Mouse (Mus musculus): ENCODE data around the gene Dusp15. TPM values are rescaled to one million over a fixed set of nuclear protein-coding genes. Genes with fewer than 3 reads are reported as not detected.

Dusp15 gene
- not detected in 2 replicates for polyA plus RNA-seq (2011; ENCODE audit: insufficient read depth, insufficient read length, low replicate concordance, missing spikeins)

DNA sequence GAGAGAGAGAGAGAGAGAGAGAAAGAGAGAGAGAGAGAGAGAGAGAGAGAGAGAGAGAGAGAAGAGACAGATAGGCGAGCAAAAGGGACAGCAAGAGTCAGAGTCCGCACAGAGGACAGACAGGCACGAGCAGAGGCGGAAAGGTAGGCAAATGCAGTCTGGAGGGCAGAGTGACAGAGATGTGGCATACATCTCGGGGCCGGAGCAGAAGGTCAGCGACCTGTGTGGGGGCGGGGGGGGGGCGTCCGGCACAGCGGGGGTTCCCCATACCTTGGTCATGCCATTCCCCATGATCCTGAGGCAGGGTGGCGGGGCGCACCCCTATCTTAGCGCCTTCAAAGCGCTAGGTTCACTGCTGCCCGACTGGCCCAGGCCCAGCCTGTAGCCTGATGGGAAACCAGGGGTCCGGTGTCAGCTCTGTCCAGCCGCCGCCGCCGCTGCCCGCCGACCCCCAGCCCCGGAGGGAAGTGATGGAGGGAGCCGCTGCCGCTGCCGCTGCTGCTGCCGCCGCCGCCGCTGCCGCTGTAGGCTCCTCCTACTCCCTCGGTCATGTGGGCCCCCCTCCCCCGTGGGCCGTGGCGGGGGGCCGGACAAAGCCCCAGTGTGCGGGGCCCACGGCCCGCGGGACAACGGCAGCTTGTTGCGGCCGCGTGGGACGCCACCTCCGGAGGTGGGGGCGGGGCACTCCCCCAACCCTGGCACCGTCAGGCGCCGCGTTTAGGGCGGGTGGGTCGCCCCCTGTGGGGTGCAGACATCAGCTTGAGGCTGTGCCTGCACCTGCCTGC, at the start of gene Dusp15:
Gene Dusp15 (minus strand): TSS at position 634 of the 785 bp plus-strand sequence.
- WGBS: 2% methylated on average over 54 of the region's 54 CpGs
- Histone ChIP-seq H3K27ac (ENCODE audit: control insufficient read depth, insufficient read depth, low read depth, low read length, poor library complexity) (no peak within 1 kb of the TSS), H3K4me3 (replicated peaks; ENCODE audit: control insufficient read depth, low read depth, low read length) (no peak within 1 kb of the TSS), H3K4me1 (ENCODE audit: control insufficient read depth, insufficient read depth, low read length) (no peaks in the 10 kb centered on the region)
- TF ChIP-seq CTCF (IDR thresholded peaks at IDR 0.05; ENCODE audit: control insufficient read depth, insufficient read depth, low read length) (no peak), POLR2A (IDR thresholded peaks at IDR 0.05; ENCODE audit: borderline replicate concordance, control insufficient read depth, low read depth, low read length) (no peak)

DNA sequence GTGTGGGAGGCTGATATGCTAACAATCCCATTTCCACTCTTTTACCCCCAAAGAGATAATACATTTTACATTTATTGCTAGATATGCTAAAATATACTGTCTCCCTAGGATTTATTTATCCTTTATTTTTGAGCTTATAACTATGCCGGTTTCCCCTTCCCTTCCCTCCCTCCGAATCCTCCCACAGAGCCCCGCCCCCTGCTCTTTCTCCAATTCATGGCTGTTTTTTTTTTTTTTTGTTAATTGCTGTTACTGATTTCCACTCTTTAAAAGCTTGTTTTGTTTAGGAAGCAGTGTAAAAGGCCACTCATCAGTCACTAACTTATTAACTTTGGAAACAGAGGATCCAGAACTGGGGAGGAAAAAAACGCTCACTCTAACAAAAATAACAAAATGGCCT, 45.5 kb upstream of the Dusp15 start:
- Histone ChIP-seq H3K27ac (ENCODE audit: control insufficient read depth, insufficient read depth, low read depth, low read length, poor library complexity) (no peak overlapping the region), H3K4me3 (replicated peaks; ENCODE audit: control insufficient read depth, low read depth, low read length) (no peak overlapping the region), H3K4me1 (ENCODE audit: control insufficient read depth, insufficient read depth, low read length) (no peaks in the 10 kb centered on the region)
- WGBS: 73% methylated on average over 4 of the region's 4 CpGs
- TF ChIP-seq CTCF (IDR thresholded peaks at IDR 0.05; ENCODE audit: control insufficient read depth, insufficient read depth, low read length): no peak
- no peak for TF ChIP-seq POLR2A (IDR thresholded peaks at IDR 0.05; ENCODE audit: borderline replicate concordance, control insufficient read depth, low read depth, low read length)

DNA sequence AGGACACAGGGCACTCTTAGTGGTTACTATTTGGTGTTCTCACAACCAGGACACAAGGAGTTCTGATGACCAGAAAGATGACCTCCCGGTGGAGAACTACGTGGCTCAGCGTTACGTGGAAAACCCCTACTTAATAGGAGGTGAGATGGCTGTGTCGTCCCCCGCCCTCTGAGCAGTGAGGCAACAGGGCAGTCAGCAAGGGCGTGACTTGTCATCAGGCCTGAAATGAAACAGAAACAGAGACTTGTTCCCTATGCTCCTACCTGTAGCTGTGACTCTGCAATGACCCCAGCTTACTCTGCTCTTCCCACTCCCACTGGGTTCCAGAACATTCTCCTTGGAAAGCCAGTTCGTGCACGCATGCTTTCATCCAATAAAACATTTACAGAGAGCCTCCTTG, 40.0 kb upstream of the Dusp15 start:
- Histone ChIP-seq H3K4me3 (replicated peaks; ENCODE audit: control insufficient read depth, low read depth, low read length) (no peak overlapping the region), H3K4me1 (ENCODE audit: control insufficient read depth, insufficient read depth, low read length) (no peaks in the 10 kb centered on the region; the same call in 1 of the 2 replicates), H3K27ac (ENCODE audit: control insufficient read depth, insufficient read depth, low read depth, low read length, poor library complexity) (no peak overlapping the region)
- 81% methylated on average over 9 of the region's 9 CpGs for WGBS
- no peak for TF ChIP-seq CTCF (IDR thresholded peaks at IDR 0.05; ENCODE audit: control insufficient read depth, insufficient read depth, low read length)

DNA sequence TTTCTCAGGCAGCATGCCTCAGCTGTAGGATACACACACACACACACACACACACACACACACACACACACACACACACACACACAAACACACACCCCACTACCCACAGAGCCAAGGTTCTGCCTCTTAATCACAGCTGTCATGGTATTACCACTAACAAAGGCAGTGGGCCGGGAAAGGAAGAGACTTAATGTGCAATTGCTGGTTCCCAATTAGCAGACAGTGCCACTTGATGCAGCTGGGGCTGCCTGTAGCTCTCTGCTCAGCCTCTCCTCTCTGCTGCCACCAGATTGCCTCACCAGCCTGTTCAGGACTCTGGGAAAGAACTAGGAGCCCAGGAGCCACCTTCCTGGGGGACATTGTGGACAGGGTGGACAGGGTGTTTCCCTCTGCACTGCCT, 34.1 kb upstream of the Dusp15 start:
- WGBS: 9% methylated on average over 1 of the region's 1 CpGs
- Histone ChIP-seq H3K4me3 (replicated peaks; ENCODE audit: control insufficient read depth, low read depth, low read length) (no peak overlapping the region), H3K4me1 (ENCODE audit: control insufficient read depth, insufficient read depth, low read length) (no peaks in the 10 kb centered on the region; the same call in 1 of the 2 replicates), H3K27ac (ENCODE audit: control insufficient read depth, insufficient read depth, low read depth, low read length, poor library complexity) (no peak overlapping the region)
- TF ChIP-seq POLR2A (IDR thresholded peaks at IDR 0.05; ENCODE audit: borderline replicate concordance, control insufficient read depth, low read depth, low read length) (no peak), CTCF (IDR thresholded peaks at IDR 0.05; ENCODE audit: control insufficient read depth, insufficient read depth, low read length) (no peak)

DNA sequence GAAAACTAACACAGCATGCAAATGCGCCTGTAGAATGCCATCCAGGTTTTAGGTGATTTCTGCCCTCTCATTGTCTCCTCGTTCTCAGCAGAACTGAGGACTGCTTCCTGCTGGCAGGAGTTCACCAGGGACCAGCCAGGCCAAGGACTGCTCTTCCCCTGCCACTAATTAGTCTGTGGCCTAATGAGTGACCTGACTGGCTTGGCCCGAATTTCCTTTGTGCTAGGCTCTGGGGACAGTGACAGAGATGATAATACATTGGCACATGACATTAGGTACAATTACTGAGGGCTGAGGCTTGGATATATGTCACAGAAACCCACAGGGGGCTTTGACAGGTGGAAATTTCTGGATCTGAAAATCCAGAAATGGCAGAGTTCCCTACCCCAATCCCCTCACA, 25.5 kb upstream of the Dusp15 start:
- WGBS: 49% methylated on average over 3 of the region's 3 CpGs
- Histone ChIP-seq H3K4me3 (replicated peaks; ENCODE audit: control insufficient read depth, low read depth, low read length) (no peak overlapping the region), H3K27ac (ENCODE audit: control insufficient read depth, insufficient read depth, low read depth, low read length, poor library complexity) (no peak overlapping the region), H3K4me1 (ENCODE audit: control insufficient read depth, insufficient read depth, low read length) (no peaks in the 10 kb centered on the region)
- TF ChIP-seq POLR2A (IDR thresholded peaks at IDR 0.05; ENCODE audit: borderline replicate concordance, control insufficient read depth, low read depth, low read length) (no peak), CTCF (IDR thresholded peaks at IDR 0.05; ENCODE audit: control insufficient read depth, insufficient read depth, low read length) (no peak)

DNA sequence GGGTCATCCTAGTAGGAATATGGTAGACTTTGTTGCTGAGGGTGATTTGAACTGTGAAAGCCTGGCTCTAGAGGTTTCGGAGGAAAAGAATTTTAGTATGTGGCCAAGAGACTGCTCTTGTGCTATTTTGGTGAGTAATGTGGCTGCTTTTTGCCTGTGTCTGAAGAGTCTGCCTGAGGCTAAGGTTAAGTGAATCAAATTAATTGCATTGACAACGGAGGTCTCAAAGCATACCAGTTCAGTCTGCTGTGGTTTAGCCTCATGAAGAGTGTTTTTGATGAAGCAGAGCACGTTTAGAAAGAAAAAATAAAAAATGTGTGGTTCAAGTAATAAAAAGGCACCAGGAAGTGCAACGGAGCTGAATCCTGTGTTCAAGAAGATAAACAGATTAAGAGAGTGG, 14.1 kb upstream of the Dusp15 start:
- Histone ChIP-seq H3K27ac (ENCODE audit: control insufficient read depth, insufficient read depth, low read depth, low read length, poor library complexity) (no peak overlapping the region), H3K4me3 (replicated peaks; ENCODE audit: control insufficient read depth, low read depth, low read length) (no peak overlapping the region), H3K4me1 (ENCODE audit: control insufficient read depth, insufficient read depth, low read length) (no peaks in the 10 kb centered on the region; the same call in 1 of the 2 replicates)
- no peak for TF ChIP-seq CTCF (IDR thresholded peaks at IDR 0.05; ENCODE audit: control insufficient read depth, insufficient read depth, low read length)
- no peak for TF ChIP-seq POLR2A (IDR thresholded peaks at IDR 0.05; ENCODE audit: borderline replicate concordance, control insufficient read depth, low read depth, low read length)
- WGBS: 66% methylated on average over 4 of the region's 4 CpGs

DNA sequence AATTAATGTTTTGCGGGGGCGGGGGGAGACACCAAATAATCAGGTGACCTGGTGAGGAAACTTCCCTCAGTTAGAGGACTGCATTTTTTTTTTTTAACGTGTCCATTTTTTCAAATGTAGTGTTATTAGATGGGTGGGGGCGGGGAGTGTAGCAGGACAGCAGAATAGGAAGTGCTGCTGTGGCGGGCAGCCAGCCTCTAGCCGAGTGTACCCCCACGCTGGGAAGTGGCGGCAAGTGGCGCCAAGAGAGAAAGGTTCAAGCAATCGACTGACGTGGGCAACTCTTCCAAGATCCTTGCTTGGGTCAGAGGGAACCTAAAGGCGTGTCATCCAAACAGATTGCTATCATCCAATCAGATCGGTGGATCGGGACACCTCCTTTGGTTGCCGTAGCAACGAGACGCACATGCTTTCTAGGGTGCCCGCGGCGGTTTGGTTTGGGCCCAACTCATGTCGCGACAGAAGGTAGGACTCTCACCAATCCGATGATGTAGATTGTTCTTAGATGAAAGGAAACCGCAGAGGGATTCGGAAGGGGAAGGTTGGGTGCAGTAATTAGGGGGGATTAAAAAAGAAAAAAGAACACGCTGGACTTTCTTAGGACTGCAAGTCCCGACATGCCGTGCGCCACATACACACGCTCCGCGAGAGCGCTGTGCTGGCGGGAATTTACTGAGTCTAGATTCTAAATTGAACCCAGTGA, 10.7 kb upstream of the Dusp15 start, which contains the start of gene Ttll9:
Gene Ttll9 (plus strand): TSS at position 395 of the 703 bp plus-strand sequence.
- WGBS: under 1% methylated on average over 34 of the region's 34 CpGs
- TF ChIP-seq CTCF (IDR thresholded peaks at IDR 0.05; ENCODE audit: control insufficient read depth, insufficient read depth, low read length) (no peak), POLR2A (IDR thresholded peaks at IDR 0.05; ENCODE audit: borderline replicate concordance, control insufficient read depth, low read depth, low read length) (no peak)
- Histone ChIP-seq H3K27ac (ENCODE audit: control insufficient read depth, insufficient read depth, low read depth, low read length, poor library complexity) (no peak within 1 kb of the TSS), H3K4me1 (ENCODE audit: control insufficient read depth, insufficient read depth, low read length) (no peaks in the 10 kb centered on the region; the same call in 1 of the 2 replicates), H3K4me3 (replicated peaks; ENCODE audit: control insufficient read depth, low read depth, low read length) (peak within 1 kb of the TSS; percentile 55)

DNA sequence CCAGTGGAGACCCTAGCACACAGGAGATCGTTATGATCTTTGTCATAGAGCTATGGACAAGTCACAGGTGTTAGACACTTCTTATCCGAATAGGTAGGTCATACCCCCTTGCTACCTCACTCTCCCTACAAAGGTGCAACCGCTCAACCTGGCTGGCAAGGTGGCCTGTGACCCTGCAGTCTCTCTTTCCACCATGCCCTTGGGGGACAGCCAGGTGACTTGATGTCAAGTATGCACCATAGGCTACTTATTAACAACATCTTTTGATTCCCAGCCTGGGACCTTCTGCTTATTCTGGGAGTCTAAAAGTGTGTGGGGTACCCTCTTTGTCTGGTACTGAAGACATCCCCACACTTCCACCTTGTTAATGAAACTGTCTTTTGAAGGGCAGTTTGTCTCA, 6.6 kb upstream of the Dusp15 start:
- H3K4me3 ChIP-seq (replicated peaks; ENCODE audit: control insufficient read depth, low read depth, low read length): no peak overlapping the region
- TF ChIP-seq POLR2A (IDR thresholded peaks at IDR 0.05; ENCODE audit: borderline replicate concordance, control insufficient read depth, low read depth, low read length) (no peak), CTCF (IDR thresholded peaks at IDR 0.05; ENCODE audit: control insufficient read depth, insufficient read depth, low read length) (no peak)
- H3K4me1 ChIP-seq (ENCODE audit: control insufficient read depth, insufficient read depth, low read length): no peaks in the 10 kb centered on the region; the same call in 1 of the 2 replicates
- 72% methylated on average over 3 of the region's 3 CpGs for WGBS
- no peak overlapping the region for H3K27ac ChIP-seq (ENCODE audit: control insufficient read depth, insufficient read depth, low read depth, low read length, poor library complexity)

Data from bone marrow, adult 2 months (tissue).